Mouse (Mus musculus) cerebellum, adult 2 months (tissue): ENCODE measurements around the gene Prss22.

ENCODE experiments used
- CTCF ChIP-seq: fragments of 200-500 bp; IDR thresholded peaks from 2 replicates; pipeline ENCODE4 v1.5.1; 2011; ENCODE audit warnings: low read depth, mild to moderate bottlenecking, control low read depth, low read length, moderate library complexity, borderline replicate concordance; ENCODE audit not compliant: insufficient read depth
- POLR2A ChIP-seq: fragments of 200-500 bp; IDR thresholded peaks from 2 replicates; pipeline ENCODE4 v1.6.1; 2011; ENCODE audit warnings: low read length, control low read depth, borderline replicate concordance; ENCODE audit not compliant: insufficient read depth

GRCm38 (mm10) chr17:23993559-23994428 is 4.1 kb downstream of the Prss22 start:
- TF ChIP-seq CTCF: peak; percentile 50; the same call in 1 of the 2 replicates
- no peak for TF ChIP-seq POLR2A
